Mouse (Mus musculus) midbrain, postnatal 0 days (tissue): ENCODE data around the gene Yaf2. TPM values are rescaled to one million over a fixed set of nuclear protein-coding genes. Genes with fewer than 3 reads are reported as not detected.
"Not testable (repeated sequence)": the region's sequence is repeated elsewhere in the genome, so short reads cannot be mapped to it uniquely, and the experiment has no call there.

Source experiments
- ATAC-seq: fragments of 200-750 bp; cut with Nextera tagmentation; 2 replicates; pipeline ENCODE4 v1.8.0; 2017; ENCODE audit warnings: moderate number of reproducible peaks, mild to moderate bottlenecking, moderate TSS enrichment, moderate library complexity; ENCODE audit not compliant: low FRiP score
- DNase-seq: peaks from one replicate; pipeline ENCODE4 v3.0.0-alpha.2; 2015; ENCODE audit warnings: low spot score
- H3K27ac ChIP-seq: fragments of 300-500 bp; sonication (generic); 2 replicates; pipeline ENCODE4 v1.5.1; 2014; ENCODE audit warnings: low read depth, mild to moderate bottlenecking, low read length, mixed read lengths
- H3K27me3 ChIP-seq: fragments of 300-500 bp; sonication (generic); 2 replicates; pipeline ENCODE4 v1.6.1; 2014; ENCODE audit warnings: low read length, control low read depth, mixed read lengths; ENCODE audit not compliant: insufficient read depth
- H3K36me3 ChIP-seq: fragments of 300-500 bp; sonication (generic); 2 replicates; pipeline ENCODE4 v1.6.1; 2014; ENCODE audit warnings: low read length, control low read depth, mixed read lengths; ENCODE audit not compliant: insufficient read depth
- H3K4me1 ChIP-seq: fragments of 300-500 bp; sonication (generic); 2 replicates; pipeline ENCODE4 v1.6.1; 2014; ENCODE audit warnings: mild to moderate bottlenecking, control low read depth, antibody characterized with exemption, low read length, mixed read lengths; ENCODE audit not compliant: insufficient read depth
- H3K4me2 ChIP-seq: fragments of 300-500 bp; sonication (generic); 2 replicates; pipeline ENCODE4 v1.6.1; 2014; ENCODE audit warnings: low read depth, mild to moderate bottlenecking, low read length, mixed read lengths; ENCODE audit not compliant: poor library complexity, severe bottlenecking
- H3K4me3 ChIP-seq: fragments of 300-500 bp; sonication (generic); 2 replicates; pipeline ENCODE4 v1.5.1; 2014; ENCODE audit warnings: low read depth, mild to moderate bottlenecking, low read length, moderate library complexity
- H3K9ac ChIP-seq: fragments of 300-500 bp; sonication (generic); replicated peaks from 2 replicates; pipeline ENCODE4 v1.6.1; 2014; ENCODE audit warnings: mild to moderate bottlenecking, low read length, moderate library complexity, mixed read lengths; ENCODE audit not compliant: poor library complexity, severe bottlenecking
- H3K9me3 ChIP-seq: fragments of 300-500 bp; sonication (generic); 2 replicates; pipeline ENCODE4 v1.6.1; 2016; ENCODE audit warnings: low read length, control low read depth
- CTCF ChIP-seq: IDR thresholded peaks from 2 replicates; pipeline ENCODE4 v1.5.1; 2016; ENCODE audit warnings: antibody characterized with exemption, mild to moderate bottlenecking
- WGBS: fragments of 180-500 bp; shearing (Covaris S2); extraction: QIAGEN DNeasy Blood & Tissue Kit; methylation state at CpG from one replicate; pipeline ENCODE4 v1.1.7; 2014; 5-methylcytosine and 5-hydroxymethylcytosine counted together
- polyA plus RNA-seq: library from polyadenylated mRNA; unstranded; fragments of >200 nt; fragmentation: Nextera tagmentation; extraction: Ambion mirVana; gene quantifications from 2 replicates; pipeline ENCODE4 v1.2.1, GENCODE M21; 2015
- total RNA-seq: library from RNA; depleted of rRNA; stranded (reverse); fragments of >200 nt; gene quantifications from 2 replicates; pipeline ENCODE4 v1.2.3, GENCODE M21; 2014; rRNA removed

The Yaf2 gene
- total and polyA plus RNA-seq, 2 experiments from 2014 or later = 90.5 to 155 TPM

DNA sequence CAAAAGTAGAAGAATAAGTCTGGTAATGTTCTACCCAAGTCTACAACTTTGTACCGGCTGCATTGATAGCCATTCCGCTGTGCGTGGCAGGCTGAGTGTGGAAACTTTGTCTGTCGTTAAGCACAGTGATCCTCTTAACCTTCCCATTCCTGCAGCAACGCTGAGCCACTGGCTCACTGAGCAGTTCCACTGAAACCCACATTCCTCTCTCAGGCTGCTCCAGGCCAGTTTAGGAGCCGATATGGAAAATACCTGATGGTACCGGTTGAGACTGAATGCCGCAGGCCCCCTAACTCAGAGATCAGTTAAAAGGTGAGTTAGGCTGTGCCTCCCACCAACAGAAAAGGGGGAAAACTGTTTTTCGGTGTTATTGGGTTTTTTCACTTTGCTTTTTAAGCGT, 81.4 kb downstream of the Yaf2 start:
- no peak for ATAC-seq
- Histone ChIP-seq H3K36me3 (peaks cover 26% of the 10 kb centered on the region), H3K4me3 (no peak overlapping the region), H3K27ac (no peak overlapping the region), H3K4me2 (no peak overlapping the region), H3K4me1 (no peaks in the 10 kb centered on the region), H3K27me3 (no peaks in the 10 kb centered on the region), H3K9ac (no peak overlapping the region), H3K9me3 (no peaks in the 10 kb centered on the region)
- TF ChIP-seq CTCF = no peak
- WGBS = 84% methylated on average over 10 of the region's 10 CpGs
- DNase-seq = no peak

GRCm38 (mm10) chr15:93253172-93253571, 83.6 kb downstream of the Yaf2 start:
- TF ChIP-seq CTCF = no peak
- WGBS = 81% methylated on average over 8 of the region's 8 CpGs
- no peak for DNase-seq

DNA sequence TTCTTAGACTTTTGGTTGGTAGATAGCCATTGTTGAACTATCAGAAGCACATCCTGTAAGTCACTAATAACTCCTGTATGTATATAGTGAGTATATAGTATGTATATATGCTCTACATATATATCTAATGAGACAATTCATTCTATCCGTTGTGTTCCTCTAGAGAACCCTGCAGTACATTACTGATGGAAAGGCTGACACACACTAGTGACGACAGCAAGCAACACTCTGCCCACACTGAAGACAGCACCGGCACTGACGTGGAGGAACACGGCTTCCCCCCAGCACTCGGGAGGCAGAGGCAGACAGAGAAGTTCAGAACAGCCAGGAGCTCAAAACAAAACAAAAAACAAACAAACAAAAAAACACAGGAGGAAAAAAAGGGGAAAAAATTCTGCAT, 84.3 kb downstream of the Yaf2 start:
- Histone ChIP-seq H3K4me1 (no peaks in the 10 kb centered on the region), H3K9ac (no peak overlapping the region), H3K4me3 (no peak overlapping the region), H3K27me3 (no peaks in the 10 kb centered on the region), H3K27ac (no peak overlapping the region), H3K4me2 (no peak overlapping the region), H3K9me3 (no peaks in the 10 kb centered on the region), H3K36me3 (peaks cover 20% of the 10 kb centered on the region)
- ATAC-seq (no peak), DNase-seq (no peak)
- no peak for TF ChIP-seq CTCF
- 89% methylated on average over 6 of the region's 6 CpGs for WGBS

More at GRCm38 (mm10) chr15:93253172-93253571, 83.6 kb downstream of the Yaf2 start:
- Histone ChIP-seq H3K9me3 (no peaks in the 10 kb centered on the region), H3K27ac (no peak overlapping the region), H3K9ac (no peak overlapping the region), H3K4me3 (no peak overlapping the region), H3K36me3 (peaks cover 24% of the 10 kb centered on the region), H3K27me3 (no peaks in the 10 kb centered on the region), H3K4me1 (no peaks in the 10 kb centered on the region), H3K4me2 (no peak overlapping the region)
- no peak for ATAC-seq

GRCm38 (mm10) chr15:93251553-93252250, 85.0 kb downstream of the Yaf2 start:
- no peak overlapping the region for H3K4me3 ChIP-seq
- ATAC-seq (no peak), DNase-seq (peak; percentile 65)
- H3K9ac ChIP-seq = no peak overlapping the region
- 76% methylated on average over 13 of the region's 13 CpGs for WGBS
- no peaks in the 10 kb centered on the region for H3K9me3 ChIP-seq
- H3K4me1 ChIP-seq = no peaks in the 10 kb centered on the region
- peak; percentile 75 for TF ChIP-seq CTCF
- H3K27me3 ChIP-seq = no peaks in the 10 kb centered on the region
- H3K36me3 ChIP-seq = peaks cover 22% of the 10 kb centered on the region
- no peak overlapping the region for H3K27ac ChIP-seq
- no peak overlapping the region for H3K4me2 ChIP-seq

GRCm38 (mm10) chr15:93243202-93243601, 93.5 kb downstream of the Yaf2 start:
- DNase-seq (no peak), ATAC-seq (no peak)
- TF ChIP-seq CTCF = no peak
- Histone ChIP-seq H3K27me3 (no peaks in the 10 kb centered on the region), H3K4me2 (no peak overlapping the region), H3K27ac (no peak overlapping the region), H3K4me1 (no peaks in the 10 kb centered on the region), H3K4me3 (no peak overlapping the region), H3K9ac (no peak overlapping the region), H3K9me3 (no peaks in the 10 kb centered on the region), H3K36me3 (peaks cover 10% of the 10 kb centered on the region; the same call in 1 of the 2 replicates)
- WGBS = 64% methylated on average over 10 of the region's 10 CpGs

- WGBS = 94% methylated on average over 10 of the region's 10 CpGs
- H3K27ac ChIP-seq, H3K9ac ChIP-seq, H3K4me1 ChIP-seq, H3K36me3 ChIP-seq, H3K27me3 ChIP-seq, DNase-seq, H3K9me3 ChIP-seq, H3K4me2 ChIP-seq, ATAC-seq, H3K4me3 ChIP-seq: not testable (repeated sequence)
Observed at GRCm38 (mm10) chr15:93236456-93236855, 100.3 kb downstream of the Yaf2 start.

Other genes starting within 250 kb of the Yaf2 start
- gene Gxylt1, start 61.8 kb downstream of the Yaf2 start, total RNA-seq = 5.0 and 7.7 TPM in 2 replicates
- 2.8 and 3.8 TPM in 2 replicates for gene Gxylt1, start 61.8 kb downstream of the Yaf2 start, polyA plus RNA-seq
- 39.0 and 55.1 TPM in 2 replicates for gene Zcrb1, start 61.4 kb upstream of the Yaf2 start, total RNA-seq
- 161 and 165 TPM in 2 replicates for gene Zcrb1, start 61.4 kb upstream of the Yaf2 start, polyA plus RNA-seq
- gene Pphln1, start 61.4 kb upstream of the Yaf2 start, total RNA-seq = 19.7 and 33.1 TPM in 2 replicates
- 31.3 and 35.2 TPM in 2 replicates for gene Pphln1, start 61.4 kb upstream of the Yaf2 start, polyA plus RNA-seq